Mouse (Mus musculus): Measurements from ENCODE around the gene Tas2r105. TPM values are rescaled to one million over a fixed set of nuclear protein-coding genes. Genes with fewer than 3 reads are reported as not detected.

Gene Tas2r105
- polyA plus RNA-seq (2012): not detected in 2 replicates

GRCm38 (mm10) chr6:131687395-131687794 lies at the start of gene Tas2r105:
TSS of gene Tas2r105 (minus strand) at chr6:131687495.

DNA sequence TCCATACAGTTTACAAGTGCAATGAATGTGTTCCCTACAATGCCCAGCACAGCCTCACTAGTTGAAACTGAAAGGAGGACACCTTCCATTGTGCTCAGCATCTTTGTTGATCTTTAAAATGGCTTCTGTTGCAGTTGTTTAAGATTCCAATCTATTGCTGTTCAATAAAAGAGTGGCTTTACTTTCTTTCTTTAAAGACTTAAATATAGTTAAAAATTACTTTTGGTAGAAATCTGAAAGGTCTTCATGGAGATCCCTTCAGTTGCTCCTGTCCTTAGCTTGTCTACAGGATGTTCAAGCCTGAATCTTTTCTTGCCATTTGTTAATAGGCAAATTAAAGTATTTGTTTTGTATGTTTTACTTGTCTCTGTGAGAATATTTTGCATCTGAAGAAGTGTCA lies 2.7 kb upstream of the Tas2r105 start, which contains the start of gene Tas2r114:
TSS of gene Tas2r114 (minus strand) at position 101 of the 400 bp plus-strand sequence.

GRCm38 (mm10) chr6:131685644-131686043 lies 1.7 kb downstream of the Tas2r105 start, which contains the start of gene Tas2r104:
TSS of gene Tas2r104 (minus strand) at chr6:131685744.

DNA sequence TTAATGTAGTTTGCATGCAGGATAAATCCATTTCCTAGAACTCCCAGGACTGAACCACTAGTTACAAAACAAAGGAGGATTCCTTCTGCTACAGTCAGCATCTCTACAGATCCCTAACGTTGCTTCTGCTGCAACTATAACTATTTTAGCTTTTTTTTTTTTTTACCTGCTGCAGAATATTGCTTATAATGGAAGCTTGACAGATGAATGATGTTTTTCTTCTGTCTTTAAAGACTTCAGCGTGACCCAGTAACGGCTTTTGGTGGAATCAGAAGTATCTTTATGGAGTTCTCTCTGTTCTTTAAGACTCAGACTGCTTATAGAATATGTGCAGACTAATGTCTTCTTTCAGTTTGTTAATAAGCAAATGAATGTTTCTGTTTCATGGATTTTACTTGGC lies 8.5 kb downstream of the Tas2r105 start, which contains the start of gene Tas2r106:
TSS of gene Tas2r106 (minus strand) at position 101 of the 400 bp plus-strand sequence.

GRCm38 (mm10) chr6:131660049-131660448 lies 27.2 kb downstream of the Tas2r105 start, which contains the start of gene Tas2r107:
TSS of gene Tas2r107 (minus strand) at chr6:131660149.

Other genes starting within 250 kb of the Tas2r105 start
- gene 5430401F13Rik, start 201.1 kb downstream of the Tas2r105 start, polyA plus RNA-seq (2012): not detected in 2 replicates
- not detected in 2 replicates for gene Gm6619, start 201.1 kb downstream of the Tas2r105 start, polyA plus RNA-seq (2012)
- not detected in 2 replicates for gene Tas2r130, start 56.6 kb downstream of the Tas2r105 start, polyA plus RNA-seq (2012)
- not detected in 2 replicates for gene Tas2r107, start 27.3 kb downstream of the Tas2r105 start, polyA plus RNA-seq (2012)
- gene Tas2r106, start 8.6 kb downstream of the Tas2r105 start, polyA plus RNA-seq (2012): not detected in 2 replicates
- gene Tas2r104, start 1.8 kb downstream of the Tas2r105 start, polyA plus RNA-seq (2012): not detected in 2 replicates
- not detected in 2 replicates for gene Tas2r114, start 2.6 kb upstream of the Tas2r105 start, polyA plus RNA-seq (2012)